Mouse (Mus musculus) erythroblast, embryonic 14.5 days (primary cell): ENCODE measurements around the gene Wdfy4.

Experiments
- GATA1 ChIP-seq: IDR thresholded peaks from 2 replicates; pipeline ENCODE4 v1.6.1; 2012; ENCODE audit warnings: low read length, inconsistent platforms, mixed read lengths
- TAL1 ChIP-seq: IDR thresholded peaks from 3 replicates; pipeline ENCODE4 v1.6.1; 2012; ENCODE audit warnings: low read length, inconsistent platforms, mixed read lengths

GRCm38 (mm10) chr14:32964742-32965141, 220.6 kb downstream of the Wdfy4 start:
- TF ChIP-seq GATA1 (no peak), TAL1 (no peak)
